Mouse (Mus musculus): ENCODE results near the gene Brat1. TPM values are rescaled to one million over a fixed set of nuclear protein-coding genes. Genes with fewer than 3 reads are reported as not detected.

The Brat1 gene
- total RNA-seq, 2 experiments from 2014 or later: 8.3 to 10.4 TPM

GRCm38 (mm10) chr5:140739813-140740212, 35.0 kb downstream of the Brat1 start:
- intact Hi-C loops (cut with DNase I): no loop called here
- no peak for DNase-seq

GRCm38 (mm10) chr5:140741040-140741439, 36.2 kb downstream of the Brat1 start:
- intact Hi-C loops (cut with DNase I): no loop called here
- peak; percentile 45 to 55 for DNase-seq

DNA sequence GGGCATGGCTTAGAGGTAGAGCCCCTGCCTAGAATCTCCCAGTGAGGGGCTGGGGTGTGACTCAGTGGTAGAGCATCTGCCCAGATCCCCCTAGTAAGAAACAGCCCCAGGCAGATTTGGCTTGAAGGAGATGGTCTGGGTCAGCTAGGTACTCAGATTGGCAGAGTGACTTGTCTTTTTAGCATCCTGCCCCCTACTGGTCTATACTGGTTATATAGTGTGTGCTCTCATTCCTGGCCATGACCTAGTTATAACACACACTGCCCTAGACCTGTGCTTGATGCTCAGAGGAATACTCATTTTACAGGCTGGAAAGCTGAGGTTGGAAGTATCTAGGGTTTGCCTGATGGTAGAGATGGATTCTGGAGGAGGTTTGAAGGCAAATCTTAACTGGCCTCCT, 37.1 kb downstream of the Brat1 start:
- intact Hi-C loops (cut with DNase I): no loop called here
- DNase-seq: no peak

- intact Hi-C loops (cut with DNase I): no loop called here
- no peak for DNase-seq
Observed at GRCm38 (mm10) chr5:140743706-140744131, 38.9 kb downstream of the Brat1 start.

DNA sequence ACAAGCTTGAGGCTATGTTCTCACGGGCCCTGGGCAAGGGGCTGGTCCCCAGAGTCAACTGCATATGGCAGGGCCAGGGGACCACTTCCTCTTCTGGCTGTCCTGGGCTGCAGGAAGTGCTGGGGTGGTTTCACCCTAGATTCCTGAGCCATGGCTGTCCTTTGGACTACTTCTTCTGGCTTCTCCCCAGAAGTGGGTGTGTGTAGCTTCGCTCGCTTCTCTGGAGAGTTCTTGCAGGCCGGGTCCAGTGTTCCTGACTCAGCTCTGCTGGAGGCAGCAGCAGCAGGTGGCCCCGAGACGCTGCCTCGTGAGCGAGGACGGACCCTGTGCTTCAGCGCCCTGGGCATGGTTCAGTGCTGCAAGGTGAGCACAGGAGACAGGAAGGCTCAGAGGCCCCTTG, 43.6 kb downstream of the Brat1 start:
- intact Hi-C loops (cut with DNase I): loop anchor here (2.0 to 5.0 kb wide), 2 partner anchors 41 to 80 kb away; partner anchors contain the start of gene Brat1
- no peak for DNase-seq

- intact Hi-C loops (cut with DNase I): loop anchor here (1.0 to 5.0 kb wide), 3 partner anchors 42 to 208 kb away; partner anchors contain the start of gene Brat1
- peak; percentile 81 to 83 for DNase-seq
Observed at GRCm38 (mm10) chr5:140749062-140749875, 44.5 kb downstream of the Brat1 start.

DNA sequence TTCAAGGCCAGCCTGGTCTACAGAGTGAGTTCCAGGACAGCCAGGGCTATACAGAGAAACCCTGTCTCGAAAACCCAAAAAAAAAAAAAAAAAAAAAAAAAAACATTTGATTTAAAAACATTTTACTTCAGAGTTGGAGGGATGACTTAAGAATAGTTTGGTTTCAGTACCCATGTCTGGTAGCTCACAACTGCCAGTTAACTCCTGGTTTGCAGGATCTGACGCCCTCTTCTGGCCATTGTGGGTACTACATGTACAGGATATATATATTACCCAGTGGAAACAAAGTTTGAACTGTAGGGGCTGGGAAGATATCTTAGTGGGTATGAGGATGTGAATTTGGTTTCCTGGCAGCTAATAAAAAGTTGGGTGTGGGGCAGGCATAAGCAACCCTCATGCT, 46.1 kb downstream of the Brat1 start:
- intact Hi-C loops (cut with DNase I): no loop called here
- no peak for DNase-seq

- no peak for DNase-seq
- intact Hi-C loops (cut with DNase I): no loop called here
Observed at GRCm38 (mm10) chr5:140752041-140752440, 47.2 kb downstream of the Brat1 start.

DNA sequence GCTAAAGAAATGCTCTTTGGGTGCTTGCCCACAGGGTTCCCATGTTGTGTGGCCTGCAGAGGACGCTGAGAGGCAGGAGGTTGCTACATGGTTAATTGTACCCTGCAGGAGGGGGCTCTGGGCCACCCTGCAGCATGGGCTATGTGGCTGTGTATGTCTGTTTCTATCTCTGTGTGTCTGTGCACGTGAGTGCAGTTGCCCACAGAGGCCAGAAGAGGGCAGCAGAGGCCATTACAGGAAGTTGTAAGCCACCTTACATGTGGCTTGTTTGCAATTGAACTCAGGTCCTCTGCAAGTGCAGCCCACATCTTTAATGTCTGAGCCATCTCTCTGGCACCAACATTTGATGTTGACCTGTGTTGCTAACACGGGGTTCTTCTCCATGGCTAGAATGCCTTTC, 47.8 kb downstream of the Brat1 start:
- intact Hi-C loops (cut with DNase I): no loop called here
- no peak for DNase-seq

GRCm38 (mm10) chr5:140753223-140753622, 48.4 kb downstream of the Brat1 start:
- intact Hi-C loops (cut with DNase I): no loop called here
- no peak for DNase-seq

DNA sequence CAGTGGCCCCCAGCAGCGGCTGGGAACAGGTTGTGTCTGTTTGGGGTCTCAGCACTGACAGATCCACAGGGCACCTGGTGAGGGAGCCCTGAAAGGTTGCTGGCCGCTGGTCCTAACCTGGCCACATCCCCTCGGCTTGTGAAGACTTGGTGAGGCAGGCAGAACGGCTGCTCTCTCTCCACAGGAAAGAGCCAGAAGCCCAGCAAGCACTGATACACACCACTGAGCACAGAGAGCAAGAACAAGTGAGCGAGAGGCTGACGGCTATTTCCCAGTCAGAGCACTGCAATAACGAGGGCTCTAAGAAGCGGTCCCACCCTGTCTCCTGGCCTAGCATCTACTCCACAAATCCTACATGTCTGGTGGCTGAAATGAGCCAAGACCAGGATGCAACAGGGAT, 54.1 kb downstream of the Brat1 start:
- intact Hi-C loops (cut with DNase I): no loop called here
- DNase-seq: no peak

DNA sequence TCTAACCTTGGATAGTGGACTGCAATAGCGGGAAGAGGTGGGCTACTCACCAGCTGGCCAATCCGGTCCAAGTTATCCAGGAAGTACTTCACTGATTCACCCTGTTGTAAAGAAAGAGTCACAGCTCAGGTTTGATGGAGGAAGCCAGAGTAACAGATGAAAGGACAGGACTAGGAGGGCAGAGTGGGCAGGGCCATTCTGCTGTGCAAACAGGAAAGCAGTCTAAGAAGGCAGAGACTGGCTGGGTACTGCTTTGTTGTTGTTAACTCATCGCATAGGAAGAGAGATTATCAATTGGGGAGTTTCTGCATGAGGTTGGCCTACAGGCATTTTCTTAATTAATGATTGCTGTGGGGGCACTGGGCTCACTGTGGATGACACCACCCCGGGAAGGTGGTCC, 57.7 kb downstream of the Brat1 start:
- no peak for DNase-seq
- intact Hi-C loops (cut with DNase I): no loop called here

DNA sequence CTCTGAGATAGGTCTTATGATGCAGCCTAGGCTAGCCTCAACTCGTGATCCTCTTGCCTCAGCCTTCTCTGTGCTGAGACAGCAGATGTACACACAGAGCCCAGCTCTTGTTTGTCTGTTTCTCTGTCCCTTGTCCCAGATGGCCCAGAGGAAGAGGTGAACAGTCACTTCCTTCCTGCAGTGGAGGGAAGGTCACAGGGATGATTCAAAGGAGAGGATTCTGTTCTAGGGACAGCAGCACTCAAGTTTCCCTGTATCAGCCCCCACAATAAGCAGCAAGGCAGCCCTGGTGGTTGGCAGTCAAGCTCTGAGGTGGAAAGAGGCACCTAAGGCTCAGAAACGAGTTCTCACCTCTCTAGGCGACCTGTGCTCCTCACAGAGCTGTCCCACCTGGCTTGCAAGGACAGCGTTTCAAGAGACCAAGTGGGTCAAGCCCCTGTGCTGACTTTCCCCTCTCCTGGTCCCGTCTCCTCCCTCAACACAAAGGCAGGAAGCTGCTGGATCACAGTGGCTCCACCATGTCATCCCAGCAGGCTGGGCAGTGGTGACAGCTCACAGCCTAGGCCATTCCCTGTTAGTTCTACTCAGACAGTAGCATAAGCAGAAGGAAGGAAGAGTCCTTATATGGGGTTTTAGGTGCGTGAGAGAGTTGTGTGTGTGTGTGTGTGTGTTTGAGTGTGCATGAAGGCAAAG, 60.3 kb downstream of the Brat1 start:
- peak; percentile 30 to 54 for DNase-seq
- intact Hi-C loops (cut with DNase I): loop anchor here (5.0 kb wide), 1 partner anchor 62 kb away; no protein-coding TSS in a partner anchor

DNA sequence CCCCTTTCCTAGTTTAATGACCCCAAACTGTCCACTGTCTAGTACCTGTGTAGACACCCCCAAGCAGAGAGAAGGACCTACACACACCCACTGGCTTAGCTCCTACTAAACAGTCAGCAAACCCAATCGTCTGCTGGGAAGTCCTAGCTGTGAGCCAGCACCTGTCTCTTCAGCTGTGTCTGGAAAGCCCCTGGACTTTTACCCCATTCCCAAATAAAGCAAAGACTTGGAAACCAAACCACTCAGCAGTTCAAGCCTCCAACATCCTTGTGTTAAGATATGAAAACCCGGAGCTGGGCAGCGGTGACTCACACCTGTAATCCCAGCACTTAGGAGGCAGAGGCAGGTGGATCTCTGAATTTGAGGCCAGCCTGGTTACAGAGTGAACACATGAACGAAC, 61.8 kb downstream of the Brat1 start:
- intact Hi-C loops (cut with DNase I): loop anchor here (5.0 kb wide), 1 partner anchor 61 kb away; no protein-coding TSS in a partner anchor
- DNase-seq: no peak

GRCm38 (mm10) chr5:140767704-140768141, 62.9 kb downstream of the Brat1 start:
- intact Hi-C loops (cut with DNase I): loop anchor here (5.0 kb wide), 1 partner anchor 60 kb away; no protein-coding TSS in a partner anchor
- DNase-seq: peak; percentile 79 to 82

GRCm38 (mm10) chr5:140768333-140768732, 63.5 kb downstream of the Brat1 start:
- intact Hi-C loops (cut with DNase I): loop anchor here (5.0 kb wide), 1 partner anchor 59 kb away; no protein-coding TSS in a partner anchor
- no peak for DNase-seq

Other genes with a start within 250 kb of the Brat1 start
- 1 to 10 TPM; 5.5 to 6.7 TPM for gene Chst12, start 199.5 kb upstream of the Brat1 start, total RNA-seq (2021)
- not detected for gene Grifin, start 139.9 kb upstream of the Brat1 start, total RNA-seq (2021)
- gene Lfng, start 97.7 kb upstream of the Brat1 start, total RNA-seq (2021): 1 to 10 TPM; 7.2 to 9.1 TPM
- gene Ttyh3, start 56.0 kb upstream of the Brat1 start, total RNA-seq (2021): 10 to 100 TPM; 13.4 to 14.7 TPM
- 1 to 10 TPM; 8.9 to 9.8 TPM for gene Iqce, start 2.6 kb upstream of the Brat1 start, total RNA-seq (2021)
- gene Amz1, start 19.1 kb downstream of the Brat1 start, total RNA-seq (2021): under 1 TPM; 0.46 to 0.72 TPM
- gene Gna12, start 125.4 kb downstream of the Brat1 start, total RNA-seq (2021): 100 to 1,000 TPM; 109 to 114 TPM

Measured in heart, postnatal 36 days (tissue).